Mouse (Mus musculus): ENCODE measurements around the gene Opa1.

Opa1 gene

GRCm38 (mm10) chr16:29689187-29689819, 110.2 kb downstream of the Opa1 start:
- no peak for DNase-seq (ENCODE audit: low spot score)

- no peak for DNase-seq (ENCODE audit: low spot score)
Observed at GRCm38 (mm10) chr16:29693025-29693682, 114.0 kb downstream of the Opa1 start.

- DNase-seq (ENCODE audit: low spot score), result no peak
Observed at GRCm38 (mm10) chr16:29693791-29694419, 114.8 kb downstream of the Opa1 start.

GRCm38 (mm10) chr16:29694420-29694959, 115.4 kb downstream of the Opa1 start:
- no peak for DNase-seq (ENCODE audit: low spot score)

All from layer of hippocampus, adult 11-12 months (tissue).